Mouse (Mus musculus) cerebellum, postnatal 36 days (tissue): ENCODE results near the gene Unc93a2.
"Not testable (repeated sequence)": the region's sequence is repeated elsewhere in the genome, so short reads cannot be mapped to it uniquely, and the experiment has no call there.

Source experiments
- DNase-seq, 2 experiments: peaks; one replicate each; pipeline ENCODE4 v3.0.0; 2021 to 2022; ENCODE audit warnings: mixed read lengths in 2 of 2

Unc93a2 gene

DNA sequence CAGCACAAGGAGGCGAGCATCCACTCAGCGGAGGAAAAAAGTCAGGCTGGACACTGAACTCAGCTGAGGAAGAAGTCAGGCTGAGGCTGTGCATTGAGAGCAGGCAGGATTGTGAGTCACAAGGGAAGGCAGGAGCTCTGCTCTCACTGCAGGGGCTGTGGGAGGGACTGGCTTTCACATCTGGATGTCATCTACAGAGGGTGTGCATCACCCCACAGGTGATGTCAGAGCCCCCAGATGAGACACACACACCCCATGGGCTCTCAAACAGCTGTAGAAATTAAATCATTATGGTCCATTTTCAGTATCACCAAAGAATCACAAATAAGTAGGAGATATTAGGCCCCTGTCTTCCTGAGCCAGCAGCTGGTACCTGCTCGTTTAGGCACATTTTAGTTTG lies at the start of gene Unc93a2:
TSS of gene Unc93a2 (minus strand) at position 101 of the 400 bp plus-strand sequence.
- not testable (repeated sequence) for DNase-seq

DNA sequence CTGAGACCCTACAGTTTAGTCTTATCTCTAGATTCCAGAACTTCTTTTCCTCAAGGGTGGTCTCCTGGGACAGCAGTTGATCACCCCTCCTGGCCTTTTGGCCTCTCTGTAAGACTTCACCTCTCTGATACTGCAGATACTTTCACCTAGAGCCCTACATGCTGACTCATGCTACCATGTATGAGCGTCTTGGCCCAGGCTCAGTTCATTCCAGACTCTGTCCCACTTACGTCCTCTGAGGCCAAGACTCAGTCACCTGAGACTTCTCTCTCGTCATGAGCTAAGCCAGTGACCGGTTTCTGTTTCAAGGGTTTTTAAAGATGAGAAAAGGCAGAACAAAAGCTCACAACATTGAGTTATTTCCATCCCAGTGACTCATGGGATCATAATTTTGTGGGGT lies 48.9 kb upstream of the Unc93a2 start:
- DNase-seq: not testable (repeated sequence)

DNA sequence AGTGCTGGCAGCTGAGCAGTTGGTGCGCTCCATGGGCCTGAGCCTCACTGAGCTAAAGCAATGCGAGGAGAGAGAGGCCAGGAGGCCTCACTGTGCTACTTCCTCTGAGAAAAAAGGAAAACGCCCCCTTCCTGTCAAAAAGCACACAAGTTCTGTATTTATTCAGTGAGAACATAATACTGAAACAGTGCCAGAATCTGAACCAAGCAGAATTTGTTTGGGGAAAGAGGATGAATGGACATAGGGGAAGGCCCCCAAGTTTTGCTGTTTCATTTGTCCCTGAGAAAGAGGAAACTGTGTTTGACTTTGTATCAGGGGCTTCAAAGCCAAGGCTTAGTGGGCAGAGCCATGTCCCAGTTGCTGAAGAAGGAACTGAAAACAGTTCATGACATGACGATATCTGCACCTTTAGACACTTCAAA lies 45.0 kb upstream of the Unc93a2 start:
- not testable (repeated sequence) for DNase-seq

DNA sequence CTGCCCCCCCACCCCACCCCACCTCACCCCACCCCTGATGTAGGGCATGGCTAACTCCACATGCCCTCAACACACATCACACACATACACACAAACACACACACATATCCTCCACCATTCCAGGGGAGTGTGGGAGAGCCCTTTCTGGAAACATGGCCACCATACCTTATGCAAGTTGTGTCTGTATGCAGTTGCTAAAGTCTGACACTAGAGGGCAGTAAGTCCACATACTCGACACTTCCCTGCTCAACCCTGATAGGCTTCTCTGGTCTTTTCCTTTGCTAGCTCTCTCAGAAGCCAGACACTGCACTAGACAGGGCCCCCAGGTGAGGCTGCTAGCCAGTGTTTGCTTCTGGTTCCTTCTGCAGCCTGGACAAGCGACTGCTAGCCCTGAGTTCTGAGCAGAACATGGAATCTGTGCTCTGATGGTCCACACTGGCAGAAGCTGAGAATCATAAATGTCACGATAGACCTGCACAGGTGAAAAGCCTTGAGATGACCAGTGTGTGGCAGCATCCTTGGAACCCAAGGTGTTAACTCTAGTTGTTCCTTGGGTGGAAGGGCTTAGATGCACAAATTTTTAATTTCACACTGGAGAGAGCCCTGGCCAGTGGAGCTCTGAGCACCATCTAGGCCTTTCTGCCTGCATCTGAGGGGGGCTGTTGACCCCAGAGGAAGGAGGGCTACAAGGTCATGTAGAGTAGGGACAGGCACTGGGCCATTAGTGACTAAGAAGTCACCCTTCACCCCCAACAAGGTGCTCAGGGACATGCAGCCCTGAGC lies 35.1 kb upstream of the Unc93a2 start:
- peak in 1 of 2 experiments; percentile 4 for DNase-seq

DNA sequence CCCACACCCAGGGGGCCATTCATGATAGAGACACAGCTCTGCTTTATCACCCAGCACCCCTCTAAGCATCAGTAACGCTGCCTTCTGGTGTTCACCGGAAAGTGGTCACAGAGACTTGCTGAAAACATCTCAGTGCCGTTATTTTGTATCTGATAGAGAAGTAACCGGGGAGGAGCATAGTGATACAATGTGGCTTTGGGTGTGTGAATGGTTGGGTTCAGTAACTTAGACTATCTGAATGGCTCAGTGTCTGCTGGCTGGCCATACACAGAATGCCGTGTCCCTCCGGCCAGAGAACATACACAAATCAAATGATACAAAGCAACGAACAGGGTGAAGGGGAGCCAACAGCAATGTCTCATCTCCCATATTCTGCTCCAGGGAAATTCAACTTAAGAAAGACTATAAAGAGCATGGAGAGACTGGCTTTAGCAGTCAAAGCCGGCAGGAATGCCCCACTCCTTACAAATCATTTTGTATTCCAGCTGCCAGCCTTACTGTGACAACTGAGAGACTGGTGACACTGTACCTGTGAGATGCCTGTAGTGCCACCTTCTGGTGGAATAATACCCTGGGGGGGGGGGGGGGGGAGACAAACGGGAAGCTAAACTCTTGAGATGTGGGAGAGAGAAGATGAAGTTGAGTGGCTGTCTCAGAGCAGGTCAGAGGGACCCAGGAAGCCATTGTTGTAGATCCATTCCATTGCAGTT lies 29.5 kb upstream of the Unc93a2 start:
- DNase-seq: not testable (repeated sequence)

DNA sequence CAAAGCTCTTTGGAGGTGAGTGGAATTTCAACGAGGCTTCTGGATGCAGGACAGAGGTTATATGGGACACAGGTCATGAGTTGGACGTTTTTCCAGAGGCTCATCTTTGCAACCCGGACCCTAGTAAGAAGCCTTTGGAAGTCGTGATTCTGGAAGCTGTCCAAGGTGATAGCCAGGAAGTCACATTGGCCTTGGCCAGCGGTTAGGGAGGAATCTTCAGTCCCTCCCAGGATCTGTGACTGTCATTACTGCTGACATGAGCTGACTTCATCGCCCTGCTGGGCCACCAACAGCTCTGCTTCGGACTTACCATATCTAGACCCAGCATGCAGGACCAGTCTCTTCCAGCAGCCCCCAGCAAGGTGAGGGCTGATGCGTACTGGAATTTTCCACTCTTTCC lies 28.1 kb upstream of the Unc93a2 start:
- DNase-seq: not testable (repeated sequence)

DNA sequence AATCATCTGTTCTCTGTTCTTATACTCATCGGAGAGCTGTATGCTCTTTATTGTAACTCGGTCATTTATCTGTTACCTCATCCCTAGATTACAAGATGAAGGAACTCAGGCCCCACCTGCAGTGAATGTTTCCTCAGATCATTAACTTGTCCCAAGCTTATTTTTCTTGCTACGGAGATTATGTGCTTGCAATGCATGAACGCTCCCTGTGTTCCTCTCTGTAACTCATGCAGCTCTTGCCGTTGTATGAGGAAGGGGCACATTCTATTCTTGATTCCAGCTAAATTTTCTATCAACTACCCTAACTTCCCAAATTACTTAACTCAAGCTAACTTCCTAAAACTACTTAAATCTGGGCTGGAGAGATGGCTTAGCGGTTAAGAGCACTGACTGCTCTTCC lies 14.5 kb upstream of the Unc93a2 start:
- DNase-seq: not testable (repeated sequence)

DNA sequence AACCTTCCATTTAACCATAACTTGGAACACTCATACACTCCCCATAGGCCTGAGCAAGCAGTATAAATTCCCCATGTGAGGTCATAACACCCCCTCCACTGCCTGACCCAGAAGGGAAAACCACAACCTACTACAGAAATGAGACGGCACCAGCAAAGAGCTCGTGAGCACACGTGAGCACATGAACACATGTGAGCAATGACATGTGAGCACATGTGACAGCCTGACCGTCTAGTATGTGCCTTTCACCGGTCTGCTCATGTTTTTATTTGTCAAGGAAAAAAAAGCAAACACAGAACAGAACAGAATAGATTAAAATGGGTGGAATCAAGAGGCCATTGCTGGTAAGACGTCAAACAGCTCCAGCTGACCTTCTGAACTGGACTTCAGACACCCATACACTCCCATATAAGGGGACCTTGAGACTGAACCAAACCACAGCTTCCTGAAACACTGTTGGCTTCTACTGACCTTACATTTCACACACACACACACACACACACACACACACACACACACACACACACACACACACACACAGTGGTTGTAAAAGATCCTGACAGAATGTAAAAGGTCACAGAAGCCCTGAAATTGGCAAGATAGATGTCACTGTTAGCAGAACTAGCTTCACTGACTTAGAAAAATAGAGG lies 13.1 kb upstream of the Unc93a2 start:
- DNase-seq: not testable (repeated sequence)

DNA sequence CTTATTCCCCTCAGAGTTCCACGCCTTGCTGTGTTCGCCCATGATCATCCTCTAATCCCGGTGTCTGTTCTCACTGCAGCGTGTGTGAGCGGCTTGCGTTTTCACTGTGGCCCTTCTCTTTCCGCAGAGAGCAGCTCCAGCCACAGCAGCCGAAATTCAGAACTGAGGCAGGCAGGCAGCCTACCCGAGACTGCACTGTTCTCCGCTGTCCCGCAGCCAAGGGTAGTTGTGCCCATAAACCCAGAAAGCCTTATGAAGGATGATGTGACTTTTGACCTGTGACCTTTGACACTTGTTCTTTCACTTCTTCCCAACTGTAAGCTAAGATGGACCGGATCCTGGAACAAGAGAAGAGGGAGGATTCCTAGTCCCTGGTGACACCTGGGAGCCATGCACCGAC lies 11.8 kb upstream of the Unc93a2 start:
- not testable (repeated sequence) for DNase-seq

DNA sequence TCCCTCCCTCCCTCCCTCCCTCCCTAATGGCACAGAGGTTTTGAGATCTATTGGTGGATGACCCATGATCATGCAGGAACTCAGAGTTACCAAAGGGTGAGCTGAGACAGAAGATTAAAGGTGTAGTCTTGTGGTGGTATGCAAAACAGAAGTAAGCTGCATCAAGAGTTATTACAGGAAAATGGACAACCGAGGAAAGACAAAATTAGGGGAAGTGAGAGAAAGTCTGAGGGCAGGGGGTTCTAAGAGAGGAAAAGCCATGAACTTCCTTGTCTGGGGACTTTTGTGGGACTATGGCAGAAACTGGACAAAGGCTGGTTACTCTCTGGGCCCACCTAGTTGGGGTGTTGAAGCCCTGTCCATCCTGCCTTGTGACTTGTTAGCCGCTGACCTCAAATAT lies 11.0 kb upstream of the Unc93a2 start:
- not testable (repeated sequence) for DNase-seq

DNA sequence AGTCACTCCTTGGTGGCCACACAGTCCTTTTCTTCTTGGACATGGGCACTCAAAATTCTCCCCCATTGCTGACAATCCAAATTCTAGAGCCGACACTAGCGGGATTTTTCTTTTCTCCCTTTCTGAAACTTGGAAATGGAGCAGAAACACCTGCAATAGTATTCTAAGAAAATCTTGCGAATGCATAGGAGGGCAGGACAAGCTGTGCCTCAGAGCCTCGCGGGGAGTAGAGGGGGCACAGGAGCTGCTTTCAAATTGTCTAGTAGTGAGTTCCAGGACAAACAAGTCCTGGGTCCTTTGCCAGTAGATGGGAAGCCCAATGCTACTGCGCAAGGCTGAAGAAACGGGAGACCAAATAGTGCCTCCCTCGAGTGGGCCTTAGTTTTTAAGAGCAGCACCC lies 10.4 kb upstream of the Unc93a2 start:
- not testable (repeated sequence) for DNase-seq

DNA sequence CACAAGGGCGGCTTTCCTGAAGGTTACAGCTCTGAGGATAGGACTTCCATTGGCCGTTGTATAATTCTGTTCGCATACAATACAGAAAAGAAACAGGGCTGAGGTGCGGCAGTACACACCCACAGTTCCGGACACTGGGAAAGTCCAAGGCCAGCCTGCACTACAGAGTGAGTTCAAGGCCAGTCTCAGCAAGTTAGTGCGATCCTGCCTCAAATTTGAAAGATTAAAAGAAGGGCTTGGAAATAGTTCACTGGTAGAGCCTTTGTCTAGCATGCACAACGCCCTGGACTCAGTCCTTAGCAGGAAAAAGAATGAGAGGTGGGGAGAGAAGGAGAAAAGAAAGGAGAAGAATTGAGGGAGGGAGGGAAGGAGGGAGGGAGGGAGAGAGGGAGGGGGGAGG lies 9.9 kb upstream of the Unc93a2 start:
- not testable (repeated sequence) for DNase-seq

DNA sequence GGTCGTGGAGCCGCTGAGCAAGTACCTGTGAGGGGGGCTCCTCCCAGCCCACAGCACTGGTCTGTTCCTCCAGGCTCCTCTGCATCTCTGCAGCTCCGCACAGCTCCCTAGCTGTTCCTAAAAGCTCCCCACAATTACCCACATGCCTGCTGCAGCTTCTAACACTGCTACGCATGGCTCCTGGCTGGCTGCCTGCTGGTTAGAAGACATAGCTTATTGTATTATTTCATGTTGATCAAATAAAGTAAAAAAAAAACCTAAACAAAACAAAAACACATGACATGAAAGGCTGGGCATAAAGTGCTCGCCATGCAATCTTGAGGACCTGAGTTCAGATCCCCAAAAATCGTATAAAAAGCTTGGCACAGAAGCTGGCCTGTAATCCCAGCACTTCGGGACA lies 4.6 kb upstream of the Unc93a2 start:
- DNase-seq: not testable (repeated sequence)

DNA sequence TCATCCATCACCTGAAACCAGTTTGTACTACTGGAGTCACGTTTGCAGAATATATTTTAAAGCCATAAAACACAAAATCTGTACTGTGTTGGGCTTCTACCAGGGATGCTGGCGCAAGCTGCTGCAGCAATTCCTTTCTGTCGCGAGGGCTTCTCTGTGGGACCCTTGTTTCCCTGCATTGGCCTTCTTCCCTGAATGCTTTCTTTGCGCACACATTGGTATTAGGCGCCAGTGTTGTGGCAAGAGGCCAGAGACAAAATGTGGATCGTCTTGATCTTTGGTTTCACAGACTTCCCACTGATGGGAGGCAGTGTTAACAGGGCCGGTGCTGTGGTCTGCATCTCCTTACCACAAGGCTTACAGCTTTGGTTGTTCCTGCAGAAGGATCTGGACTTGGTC lies 3.7 kb upstream of the Unc93a2 start:
- not testable (repeated sequence) for DNase-seq

DNA sequence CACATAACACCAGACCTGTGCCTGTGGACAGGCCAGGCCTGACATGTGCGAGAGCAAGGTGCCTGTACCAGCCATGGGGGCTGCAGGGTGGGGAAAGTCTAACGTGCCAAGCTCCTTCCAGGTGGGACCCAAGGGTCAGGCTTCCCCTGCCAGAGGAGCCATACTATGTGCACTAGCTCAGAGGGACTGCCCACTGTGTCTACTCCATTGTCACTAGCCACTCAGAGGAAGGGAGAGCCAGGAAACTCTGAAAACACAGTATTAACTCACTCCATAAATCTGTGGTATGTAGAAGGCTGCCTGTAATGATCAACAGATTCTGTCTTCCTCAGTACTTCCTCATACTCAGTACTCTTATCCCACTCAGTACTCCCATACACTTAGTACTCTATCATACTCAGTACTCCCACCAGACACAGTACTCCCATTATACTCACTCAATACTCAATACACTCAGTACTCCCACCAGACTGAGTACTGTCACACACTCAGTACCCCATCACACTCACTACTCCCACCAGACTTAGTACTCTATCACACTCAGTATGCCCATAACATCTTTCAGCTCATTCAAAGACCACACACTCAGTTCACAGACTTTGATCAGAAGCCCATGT lies 3.2 kb upstream of the Unc93a2 start:
- not testable (repeated sequence) for DNase-seq

DNA sequence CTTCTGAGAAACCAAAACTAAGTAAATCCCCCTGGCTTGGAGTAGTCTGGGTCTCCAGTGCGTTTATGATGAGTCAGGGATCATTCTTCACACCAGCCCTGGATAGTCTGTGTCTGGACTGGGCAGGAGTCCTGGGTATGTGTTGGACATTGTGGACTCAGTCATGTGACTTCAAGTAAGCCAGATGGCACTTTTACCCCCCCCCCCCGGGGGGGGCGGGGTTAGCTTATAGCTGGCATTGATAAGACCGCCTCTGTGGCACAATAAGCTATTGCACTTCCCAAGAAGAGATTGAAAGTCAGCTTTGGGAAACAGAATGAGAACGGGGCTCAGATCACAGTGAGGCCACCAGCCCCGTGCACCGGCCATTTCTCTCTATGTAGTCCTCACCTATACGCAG lies 752 bp upstream of the Unc93a2 start:
- not testable (repeated sequence) for DNase-seq

DNA sequence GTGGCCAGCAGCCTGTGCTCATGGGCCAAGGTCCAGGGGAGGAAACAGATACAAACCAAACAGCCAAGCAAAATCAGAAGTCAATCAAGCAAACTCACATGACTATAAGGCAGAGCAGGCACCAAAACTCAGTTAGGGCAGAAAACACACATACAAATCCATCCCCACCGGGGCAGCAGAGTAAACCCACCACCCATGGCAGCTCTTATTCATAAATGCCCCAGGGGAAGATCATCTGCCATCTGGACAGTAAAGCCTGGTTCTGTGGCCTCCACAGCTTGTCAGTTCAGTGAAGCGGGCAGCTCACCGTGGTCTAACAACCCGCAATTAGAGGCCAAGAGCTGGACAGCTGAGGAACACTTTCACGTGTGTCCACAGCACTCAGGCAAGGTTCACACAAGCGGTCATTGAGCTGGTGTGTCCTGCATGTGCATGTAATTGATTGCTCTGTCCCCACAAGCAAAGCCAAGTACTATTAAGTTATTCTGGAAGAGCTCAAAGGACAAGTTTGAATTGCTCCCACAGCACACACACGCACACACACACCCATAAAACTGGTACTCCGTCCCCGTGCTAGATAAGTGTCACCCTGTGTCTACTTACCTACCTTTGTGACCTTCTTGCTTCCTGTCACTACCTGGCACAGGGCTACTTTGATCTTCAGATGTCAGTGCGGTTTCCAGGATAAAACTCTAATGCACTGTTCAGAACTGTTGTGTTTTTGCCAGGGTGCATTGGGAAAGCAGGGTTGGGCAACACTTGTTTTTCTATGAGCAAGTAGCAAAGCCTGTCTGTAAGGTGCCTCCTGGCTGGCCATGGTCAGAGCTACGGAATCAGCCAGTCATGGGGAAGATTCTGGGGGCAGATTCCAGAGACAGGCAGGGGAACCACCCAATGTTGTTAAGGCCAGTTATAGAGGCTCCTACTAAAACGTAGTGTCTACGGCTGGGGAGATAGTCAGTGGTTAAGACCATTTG lies 1.8 kb downstream of the Unc93a2 start:
- DNase-seq: not testable (repeated sequence)

DNA sequence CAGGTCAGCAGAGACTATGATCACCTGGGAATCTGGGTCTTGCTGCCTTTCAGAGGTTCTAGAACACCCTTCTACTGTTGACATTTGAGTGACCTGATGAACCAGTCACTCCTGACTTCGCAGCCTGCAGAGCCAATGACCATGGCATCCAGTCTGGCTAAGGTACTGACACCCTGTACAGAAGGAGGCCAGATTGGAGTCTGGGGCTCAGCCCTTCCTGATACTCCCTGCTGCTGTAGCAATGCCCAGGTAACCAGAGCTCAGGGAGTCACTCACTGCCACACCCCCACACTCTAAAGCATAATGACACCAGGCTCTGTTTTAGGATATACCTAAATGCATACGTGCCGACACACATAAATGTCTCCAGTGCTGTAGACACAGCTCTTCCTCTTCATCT lies 2.6 kb downstream of the Unc93a2 start:
- DNase-seq: not testable (repeated sequence)

DNA sequence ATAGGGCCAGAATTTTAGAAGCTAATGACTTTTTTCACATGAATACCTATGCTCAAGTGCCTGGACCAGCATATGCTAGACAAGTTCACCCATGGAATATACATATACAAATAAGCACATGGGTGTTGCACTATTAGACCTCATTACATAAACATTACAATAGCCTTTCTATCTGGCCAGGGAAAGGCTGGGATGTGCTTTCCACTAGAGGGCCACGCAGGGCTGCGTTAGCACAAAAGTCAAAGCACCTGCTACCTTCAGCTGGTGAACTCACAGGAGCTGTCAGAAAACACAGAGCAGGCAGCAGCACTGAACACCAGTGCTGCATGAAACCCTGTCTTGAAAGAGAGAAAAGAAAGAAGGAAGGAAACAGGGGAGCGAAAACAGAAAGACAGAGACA lies 7.4 kb downstream of the Unc93a2 start:
- not testable (repeated sequence) for DNase-seq

DNA sequence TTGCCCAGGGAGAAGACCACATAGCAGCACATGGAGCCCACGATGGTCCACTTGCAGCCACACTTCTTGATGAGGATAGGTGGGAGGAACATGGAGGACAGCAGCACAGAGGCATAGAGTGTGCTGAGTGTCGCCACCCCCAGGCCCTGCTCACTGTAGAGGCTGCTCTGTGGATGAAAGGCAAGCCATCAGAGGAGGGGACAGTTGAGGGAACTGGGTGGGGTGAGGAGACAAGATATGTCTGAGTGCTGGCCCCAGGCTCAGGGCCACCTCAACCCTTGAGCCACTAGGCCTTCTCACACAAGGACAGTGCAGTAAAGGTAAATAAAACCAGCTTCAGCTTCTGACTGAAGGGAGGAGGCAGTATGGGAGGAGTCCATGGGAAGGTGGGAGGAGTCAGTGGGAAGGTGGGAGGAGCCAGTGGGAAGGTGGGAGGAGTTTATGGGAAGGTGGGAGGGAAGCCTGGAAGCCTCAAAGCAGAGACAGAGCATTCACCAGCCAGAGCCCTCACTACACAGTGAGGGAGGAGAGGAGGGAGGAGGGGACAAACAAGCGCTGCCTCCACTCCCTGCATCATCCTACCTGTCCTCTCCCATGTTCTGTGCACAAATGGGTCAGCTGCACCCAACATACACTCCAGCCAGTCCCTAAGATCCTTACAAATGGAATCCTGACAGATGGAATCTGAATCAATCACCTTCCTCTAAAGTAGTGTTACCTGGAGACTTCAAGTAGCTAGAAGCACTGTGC lies 8.1 kb downstream of the Unc93a2 start:
- DNase-seq: not testable (repeated sequence)

DNA sequence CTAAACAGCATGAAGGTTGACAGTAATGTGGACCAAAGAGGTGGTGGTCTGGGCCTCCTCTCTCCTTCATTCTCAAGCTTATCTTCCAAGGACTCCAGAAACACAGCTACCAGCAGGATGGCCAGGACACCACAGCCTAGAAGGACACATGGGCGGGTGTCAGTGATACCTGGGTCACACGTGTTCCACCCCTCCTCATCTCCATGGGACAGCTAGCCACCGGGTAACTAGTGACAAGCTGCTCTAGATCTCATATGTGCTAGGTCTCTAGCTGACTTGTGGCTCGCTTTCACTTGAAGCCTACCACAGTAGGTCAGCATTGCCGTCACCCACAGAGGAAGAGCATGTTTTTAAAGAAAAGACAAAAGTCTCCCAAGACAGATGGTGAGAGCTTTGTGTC lies 13.4 kb downstream of the Unc93a2 start, which contains the start of gene Gm49630:
TSS of gene Gm49630 (minus strand) at position 101 of the 400 bp plus-strand sequence.
- DNase-seq: not testable (repeated sequence)
